In genomic region chr5:35785853-35786252, GRCm38 (mm10) we compare ENCODE assay signal across 21 mouse cellular contexts. TPM values are rescaled to one million over a fixed set of nuclear protein-coding genes. Genes with fewer than 3 reads are reported as not detected.
A peak's percentile ranks its signal among the peaks of the same experiment; 100 is the strongest.
DNase-seq lines count a peak whose midpoint lies in the region; ATAC-seq and TF ChIP-seq lines count a peak whose summit lies in the region.
"Had no signal": no experiment of that assay in that cellular context is flagged by ENCODE, and none has a peak within 500 bp of the region (broad histone marks: within the 10 kb centered on the region; RNA-seq: fewer than 3 reads in every experiment).

No protein-coding gene starts in this region.

- peak; percentile 30; the same call in 1 of the 2 replicates for ATAC-seq in embryonic facial prominence, embryonic 15.5 days (ENCODE audit: insufficient number of reproducible peaks, low FRiP score, low TSS enrichment, low read depth)
- ATAC-seq in limb, embryonic 15.5 days (ENCODE audit: insufficient number of reproducible peaks, low FRiP score, low TSS enrichment, low read depth): peak; percentile 21; the same call in 1 of the 2 replicates
- ATAC-seq in forebrain, embryonic 13.5 days: no peak
- ATAC-seq in intestine, postnatal 0 days: no peak
- ATAC-seq: forebrain, postnatal 0 days; hindbrain, embryonic 16.5 days; intestine, embryonic 16.5 days; midbrain, embryonic 16.5 days had no signal

- no peak overlapping the region for H3K4me3 ChIP-seq in embryonic facial prominence, embryonic 15.5 days (replicated peaks)
- no peak overlapping the region for H3K4me3 ChIP-seq in embryonic facial prominence, embryonic 10.5 days
- no peak overlapping the region for H3K4me3 ChIP-seq in limb, embryonic 15.5 days
- no peak overlapping the region for H3K4me3 ChIP-seq in limb, embryonic 10.5 days
- H3K4me3 ChIP-seq in myocyte: no peak overlapping the region
- no peak overlapping the region for H3K4me3 ChIP-seq in forebrain, embryonic 13.5 days
- no peak overlapping the region for H3K4me3 ChIP-seq in intestine, postnatal 0 days (ENCODE audit: low read depth, low read length)
- H3K4me3 ChIP-seq: embryonic facial prominence, embryonic 13.5 days; megakaryocyte, embryonic 14.5 days had no signal

- TF ChIP-seq POLR2A in myocyte (IDR thresholded peaks at IDR 0.05; ENCODE audit: insufficient read length, low read depth): no peak

- 55% methylated on average over 7 of the region's 7 CpGs for WGBS in embryonic facial prominence, embryonic 15.5 days
- WGBS in embryonic facial prominence, embryonic 10.5 days: 73% methylated on average over 7 of the region's 7 CpGs
- 61% methylated on average over 7 of the region's 7 CpGs for WGBS in limb, embryonic 15.5 days
- 78% methylated on average over 7 of the region's 7 CpGs for WGBS in limb, embryonic 10.5 days
- 74% methylated on average over 7 of the region's 7 CpGs for WGBS in forebrain, embryonic 13.5 days
- 60% methylated on average over 7 of the region's 7 CpGs for WGBS in intestine, postnatal 0 days

- no peaks in the 10 kb centered on the region for H3K27me3 ChIP-seq in embryonic facial prominence, embryonic 15.5 days
- no peaks in the 10 kb centered on the region for H3K27me3 ChIP-seq in embryonic facial prominence, embryonic 10.5 days (replicated peaks; ENCODE audit: low read depth, poor library complexity, severe bottlenecking)
- no peaks in the 10 kb centered on the region for H3K27me3 ChIP-seq in limb, embryonic 15.5 days
- no peaks in the 10 kb centered on the region for H3K27me3 ChIP-seq in limb, embryonic 10.5 days (ENCODE audit: low read depth, poor library complexity, severe bottlenecking)
- H3K27me3 ChIP-seq in myocyte (ENCODE audit: control insufficient read depth, insufficient read depth, insufficient read length): peaks cover 21% of the 10 kb centered on the region
- H3K27me3 ChIP-seq in forebrain, embryonic 13.5 days: no peaks in the 10 kb centered on the region
- H3K27me3 ChIP-seq in intestine, postnatal 0 days (replicated peaks; ENCODE audit: control insufficient read depth, insufficient read depth, low read length): no peaks in the 10 kb centered on the region
- H3K27me3 ChIP-seq: embryonic facial prominence, embryonic 13.5 days had no signal

- DNase-seq in embryonic facial prominence, embryonic 10.5 days (ENCODE audit: low spot score): no peak
- DNase-seq in limb, embryonic 10.5 days (ENCODE audit: low spot score): no peak
- peak; percentile 51 for DNase-seq in brain, adult 2 months (ENCODE audit: low read depth, low spot score)
- DNase-seq: adrenal gland, postnatal 36 days; forebrain, postnatal 0 days; layer of hippocampus, postnatal 36 days; lung, adult 18-20 months; thymus, adult 2 months had no signal

- no peaks in the 10 kb centered on the region for H3K4me1 ChIP-seq in embryonic facial prominence, embryonic 15.5 days
- peaks cover 4% of the 10 kb centered on the region; the same call in 1 of the 2 replicates for H3K4me1 ChIP-seq in embryonic facial prominence, embryonic 10.5 days
- no peaks in the 10 kb centered on the region for H3K4me1 ChIP-seq in limb, embryonic 15.5 days
- H3K4me1 ChIP-seq in limb, embryonic 10.5 days: peaks cover 4% of the 10 kb centered on the region; the same call in 1 of the 2 replicates
- H3K4me1 ChIP-seq in forebrain, embryonic 13.5 days: no peaks in the 10 kb centered on the region
- H3K4me1 ChIP-seq in intestine, postnatal 0 days (replicated peaks; ENCODE audit: control insufficient read depth, insufficient read depth, low read length): 0 out of 2 replicates have a peak, but pooled peaks cover 3% of the 10 kb centered on the region
- H3K4me1 ChIP-seq: embryonic facial prominence, embryonic 13.5 days had no signal

- no peak for TF ChIP-seq CTCF in intestine, postnatal 0 days (IDR thresholded peaks at IDR 0.05; ENCODE audit: low read depth)

- no peaks in the 10 kb centered on the region for H3K79me2 ChIP-seq in myocyte (ENCODE audit: control insufficient read depth, insufficient read depth)

- H3K9ac ChIP-seq in embryonic facial prominence, embryonic 15.5 days: no peak overlapping the region
- no peak overlapping the region for H3K9ac ChIP-seq in limb, embryonic 15.5 days
- no peak overlapping the region for H3K9ac ChIP-seq in forebrain, embryonic 13.5 days
- H3K9ac ChIP-seq in intestine, postnatal 0 days (ENCODE audit: low read depth, low read length): no peak overlapping the region
- H3K9ac ChIP-seq: embryonic facial prominence, embryonic 13.5 days; forebrain, postnatal 0 days had no signal

- H3K4me2 ChIP-seq in embryonic facial prominence, embryonic 15.5 days (replicated peaks): no peak overlapping the region
- no peak overlapping the region for H3K4me2 ChIP-seq in limb, embryonic 15.5 days
- peak overlapping the region; percentile 24 for H3K4me2 ChIP-seq in myocyte (ENCODE audit: low read depth)
- no peak overlapping the region for H3K4me2 ChIP-seq in forebrain, embryonic 13.5 days
- H3K4me2 ChIP-seq in intestine, postnatal 0 days (replicated peaks; ENCODE audit: low read depth): no peak overlapping the region
- H3K4me2 ChIP-seq: embryonic facial prominence, embryonic 13.5 days; heart, embryonic 11.5 days; liver, embryonic 11.5 days had no signal

- H3K27ac ChIP-seq in embryonic facial prominence, embryonic 15.5 days (replicated peaks): no peak overlapping the region
- no peak overlapping the region for H3K27ac ChIP-seq in embryonic facial prominence, embryonic 10.5 days (replicated peaks)
- H3K27ac ChIP-seq in limb, embryonic 15.5 days: no peak overlapping the region
- no peak overlapping the region for H3K27ac ChIP-seq in limb, embryonic 10.5 days
- H3K27ac ChIP-seq in forebrain, embryonic 13.5 days: no peak overlapping the region
- no peak overlapping the region for H3K27ac ChIP-seq in intestine, postnatal 0 days (ENCODE audit: low read depth, low read length)
- H3K27ac ChIP-seq: embryonic facial prominence, embryonic 13.5 days; kidney, postnatal 0 days had no signal

- no peaks in the 10 kb centered on the region for H3K9me3 ChIP-seq in embryonic facial prominence, embryonic 15.5 days (replicated peaks)
- H3K9me3 ChIP-seq in embryonic facial prominence, embryonic 10.5 days: no peaks in the 10 kb centered on the region
- no peaks in the 10 kb centered on the region for H3K9me3 ChIP-seq in limb, embryonic 15.5 days
- no peaks in the 10 kb centered on the region for H3K9me3 ChIP-seq in limb, embryonic 10.5 days (replicated peaks)
- no peaks in the 10 kb centered on the region for H3K9me3 ChIP-seq in forebrain, embryonic 13.5 days (replicated peaks)
- no peaks in the 10 kb centered on the region for H3K9me3 ChIP-seq in intestine, postnatal 0 days (ENCODE audit: control insufficient read depth)
- H3K9me3 ChIP-seq: embryonic facial prominence, embryonic 13.5 days had no signal

- no peak overlapping the region for H3ac ChIP-seq in myocyte (ENCODE audit: control insufficient read depth, insufficient read length)

- no peaks in the 10 kb centered on the region for H3K36me3 ChIP-seq in embryonic facial prominence, embryonic 15.5 days
- no peaks in the 10 kb centered on the region for H3K36me3 ChIP-seq in embryonic facial prominence, embryonic 10.5 days (replicated peaks)
- H3K36me3 ChIP-seq in limb, embryonic 15.5 days: no peaks in the 10 kb centered on the region
- H3K36me3 ChIP-seq in limb, embryonic 10.5 days: no peaks in the 10 kb centered on the region
- H3K36me3 ChIP-seq in myocyte (ENCODE audit: control insufficient read depth, insufficient read depth): no peaks in the 10 kb centered on the region
- no peaks in the 10 kb centered on the region for H3K36me3 ChIP-seq in forebrain, embryonic 13.5 days (ENCODE audit: poor library complexity, severe bottlenecking)
- H3K36me3 ChIP-seq in intestine, postnatal 0 days (ENCODE audit: control insufficient read depth, insufficient read depth): no peaks in the 10 kb centered on the region
- H3K36me3 ChIP-seq: embryonic facial prominence, embryonic 13.5 days had no signal

TF ChIP-seq in myocyte, 11 proteins besides CTCF, POLR2A, EP300 and RAD21:
- TF ChIP-seq MYOG (IDR thresholded peaks at IDR 0.05; ENCODE audit: control insufficient read depth in 1 of 3, insufficient read depth in 1 of 3, insufficient read length in 2 of 3, low read depth in 2 of 3): peak; percentile 34 to 80 (median 78)
- TF ChIP-seq TCF3 (IDR thresholded peaks at IDR 0.05; ENCODE audit: insufficient read length, low read depth): peak; percentile 28
- no peak for TF ChIP-seq MAX (IDR thresholded peaks at IDR 0.05; ENCODE audit: low read depth)
- peak; percentile 26 for TF ChIP-seq USF1 (IDR thresholded peaks at IDR 0.05; ENCODE audit: low read depth)
- no peak for TF ChIP-seq E2F4 (IDR thresholded peaks at IDR 0.05; ENCODE audit: insufficient read depth)
- peak; percentile 73 to 96 (median 87) for TF ChIP-seq MYOD1 (IDR thresholded peaks at IDR 0.05; ENCODE audit: control insufficient read depth in 1 of 3, insufficient read length in 2 of 3, low read depth in 2 of 3)
- TF ChIP-seq TCF12 (IDR thresholded peaks at IDR 0.05; ENCODE audit: insufficient read depth, poor library complexity, severe bottlenecking): peak; percentile 16

RNA-seq across cellular contexts. Expression of gene Ablim2, which starts 28.2 kb away (rescaled TPM):
- 3.5 and 4.7 TPM in 2 replicates for polyA plus RNA-seq in embryonic facial prominence, embryonic 15.5 days (2015; fragmentation: Nextera tagmentation; extraction: Ambion mirVana)
- 0.38 and 0.51 TPM in 2 replicates for polyA plus RNA-seq in embryonic facial prominence, embryonic 10.5 days (2016; fragmentation: Nextera tagmentation; extraction: Ambion mirVana)
- polyA plus RNA-seq in limb, embryonic 15.5 days (2015; fragmentation: Nextera tagmentation; extraction: Ambion mirVana): 2.7 and 5.7 TPM in 2 replicates
- 0.74 and 0.92 TPM in 2 replicates for polyA plus RNA-seq in limb, embryonic 10.5 days (2016; fragmentation: Nextera tagmentation; extraction: Ambion mirVana)
- 11.9 TPM for polyA plus RNA-seq in myocyte (2012; fragmentation: generic; extraction: Trizol)
- 2.0 and 3.5 TPM in 2 replicates for polyA plus RNA-seq in forebrain, embryonic 13.5 days (2015; fragmentation: Nextera tagmentation; extraction: Ambion mirVana)
- 1.9 and 2.0 TPM in 2 replicates for polyA plus RNA-seq in intestine, postnatal 0 days (2015; fragmentation: Nextera tagmentation; extraction: Ambion mirVana)

RNA-seq across cellular contexts. Expression of gene Sh3tc1, which starts 46.1 kb away (rescaled TPM):
- polyA plus RNA-seq in embryonic facial prominence, embryonic 15.5 days (2015; fragmentation: Nextera tagmentation; extraction: Ambion mirVana): 5.0 and 7.0 TPM in 2 replicates
- 3.7 and 4.3 TPM in 2 replicates for polyA plus RNA-seq in embryonic facial prominence, embryonic 10.5 days (2016; fragmentation: Nextera tagmentation; extraction: Ambion mirVana)
- polyA plus RNA-seq in limb, embryonic 15.5 days (2015; fragmentation: Nextera tagmentation; extraction: Ambion mirVana): 6.6 and 7.3 TPM in 2 replicates
- 4.9 and 6.6 TPM in 2 replicates for polyA plus RNA-seq in limb, embryonic 10.5 days (2016; fragmentation: Nextera tagmentation; extraction: Ambion mirVana)
- polyA plus RNA-seq in myocyte (2012; fragmentation: generic; extraction: Trizol): 0.26 TPM
- 1.7 and 2.1 TPM in 2 replicates for polyA plus RNA-seq in forebrain, embryonic 13.5 days (2015; fragmentation: Nextera tagmentation; extraction: Ambion mirVana)
- polyA plus RNA-seq in intestine, postnatal 0 days (2015; fragmentation: Nextera tagmentation; extraction: Ambion mirVana): 18.3 and 18.7 TPM in 2 replicates

Comparison
In these comparisons a context has a peak if more than half of its experiments do, and no peak if none do; other contexts are left out.
1. ATAC-seq: peak in embryonic facial prominence, embryonic 15.5 days (single experiment) and limb, embryonic 15.5 days (single experiment); none in forebrain, embryonic 13.5 days (single experiment) and intestine, postnatal 0 days (single experiment).